9 mouse cellular contexts compared by ENCODE assay signal in the genomic region with DNA sequence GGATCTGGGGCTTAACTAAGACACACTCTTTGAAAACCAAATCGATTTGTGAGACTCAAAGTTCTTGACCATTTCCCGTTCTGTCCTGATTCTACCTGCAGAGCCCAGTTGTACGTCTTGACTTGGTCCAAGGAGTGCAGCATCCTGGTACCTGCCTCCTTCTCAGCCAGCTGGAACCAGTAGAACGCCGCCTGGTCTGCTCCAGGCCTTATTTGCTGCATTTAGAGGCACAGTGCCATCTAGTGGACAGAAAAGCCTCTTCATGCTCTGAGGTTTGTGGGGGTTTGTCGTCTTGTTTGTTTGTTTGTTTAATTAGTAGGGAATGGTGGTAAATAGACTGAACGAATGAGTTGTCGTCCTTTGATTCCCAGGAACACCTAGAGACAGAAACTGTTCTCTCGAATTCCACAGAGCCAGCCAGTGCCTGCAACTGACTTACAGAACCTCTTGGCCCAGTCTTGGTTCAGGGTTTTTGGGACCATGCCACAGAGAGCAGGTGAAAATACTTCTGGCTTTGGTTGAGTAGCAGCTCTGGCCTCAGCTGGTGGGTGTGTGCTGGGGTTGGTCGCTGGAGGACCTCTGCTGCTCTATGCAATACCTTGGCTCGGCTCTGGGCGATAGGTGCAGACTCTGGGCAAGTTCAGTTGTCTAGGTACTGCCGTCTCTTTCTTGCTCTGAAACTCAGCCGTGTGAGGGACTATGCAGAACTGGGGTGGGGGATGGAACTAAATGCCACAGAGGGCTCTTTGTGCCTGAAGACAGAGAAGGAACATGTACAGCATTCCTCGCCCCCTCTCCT. TPM values are rescaled to one million over a fixed set of nuclear protein-coding genes. Genes with fewer than 3 reads are reported as not detected.
DNase-seq lines count a peak whose midpoint lies in the region; ATAC-seq and TF ChIP-seq lines count a peak whose summit lies in the region.
"Had no signal": no experiment of that assay in that cellular context is flagged by ENCODE, and none has a peak within 500 bp of the region (broad histone marks: within the 10 kb centered on the region; RNA-seq: fewer than 3 reads in every experiment).

No protein-coding gene starts in this region.

- no peaks in the 10 kb centered on the region for H3K4me1 ChIP-seq in heart, embryonic 12.5 days (replicated peaks)
- no peaks in the 10 kb centered on the region for H3K4me1 ChIP-seq in stomach, postnatal 0 days (replicated peaks; ENCODE audit: control insufficient read depth, insufficient read depth)
- H3K4me1 ChIP-seq: liver, embryonic 13.5 days had no signal

- no peak overlapping the region for H3K27ac ChIP-seq in heart, embryonic 12.5 days (ENCODE audit: poor library complexity, severe bottlenecking)
- no peak overlapping the region for H3K27ac ChIP-seq in stomach, postnatal 0 days (replicated peaks)
- H3K27ac ChIP-seq: liver, embryonic 13.5 days had no signal

- H3K9ac ChIP-seq in heart, embryonic 12.5 days: no peak overlapping the region
- H3K9ac ChIP-seq in stomach, postnatal 0 days (ENCODE audit: low read length): no peak overlapping the region
- H3K9ac ChIP-seq: liver, embryonic 13.5 days had no signal

- TF ChIP-seq CTCF in stomach, postnatal 0 days (IDR thresholded peaks at IDR 0.05; ENCODE audit: low read depth): peak; percentile 95

- H3K36me3 ChIP-seq in heart, embryonic 12.5 days: no peaks in the 10 kb centered on the region
- H3K36me3 ChIP-seq in stomach, postnatal 0 days (ENCODE audit: control insufficient read depth, insufficient read depth, low read length): no peaks in the 10 kb centered on the region
- H3K36me3 ChIP-seq: liver, embryonic 13.5 days had no signal

- intact Hi-C loops in heart, postnatal 10 days (cut with DNase I): loop anchor here (1.0 to 5.0 kb wide), 2 partner anchors 138 to 253 kb away; no protein-coding TSS in a partner anchor

- H3K4me2 ChIP-seq in heart, embryonic 12.5 days: no peak overlapping the region
- no peak overlapping the region for H3K4me2 ChIP-seq in stomach, postnatal 0 days (replicated peaks; ENCODE audit: low read depth)
- H3K4me2 ChIP-seq: liver, embryonic 13.5 days had no signal

- H3K4me3 ChIP-seq in heart, embryonic 12.5 days: no peak overlapping the region
- no peak overlapping the region for H3K4me3 ChIP-seq in stomach, postnatal 0 days (ENCODE audit: low read depth, low read length)
- H3K4me3 ChIP-seq: liver, embryonic 13.5 days had no signal

- H3K9me3 ChIP-seq in heart, embryonic 12.5 days (replicated peaks): no peaks in the 10 kb centered on the region; the same call in 1 of the 2 replicates
- H3K9me3 ChIP-seq in stomach, postnatal 0 days (ENCODE audit: control insufficient read depth, low read length): no peaks in the 10 kb centered on the region
- H3K9me3 ChIP-seq: liver, embryonic 13.5 days had no signal

- peak; percentile 53 to 73 for DNase-seq in heart, postnatal 10 days
- peak; percentile 96 for DNase-seq in ES-CJ7 (ENCODE audit: low read depth, low spot score)
- peak; percentile 66 for DNase-seq in cerebellum, adult 8-10 months
- DNase-seq in gastrocnemius, postnatal 10 days: peak; percentile 46
- DNase-seq in kidney, postnatal 36 days: peak; percentile 81 to 82
- peak; percentile 54 for DNase-seq in stomach, postnatal 0 days (ENCODE audit: low spot score)
- DNase-seq: liver, embryonic 13.5 days had no signal

- TF ChIP-seq EP300 in stomach, postnatal 0 days (optimal IDR thresholded peaks at IDR 0.05): no peak

- 24% methylated on average over 15 of the region's 15 CpGs for WGBS in heart, embryonic 12.5 days
- WGBS in stomach, postnatal 0 days: 22% methylated on average over 15 of the region's 15 CpGs

- ATAC-seq in heart, embryonic 12.5 days (ENCODE audit: insufficient number of reproducible peaks, low FRiP score): no peak
- ATAC-seq in megakaryocyte-erythroid progenitor cell, adult 5-6 weeks (replicated peaks; ENCODE audit: low FRiP score, low TSS enrichment, poor library complexity, severe bottlenecking): peak; percentile 71
- ATAC-seq in stomach, postnatal 0 days (ENCODE audit: low FRiP score, low TSS enrichment): peak; percentile 53; the same call in 1 of the 2 replicates

- peaks cover 35% of the 10 kb centered on the region for H3K27me3 ChIP-seq in heart, embryonic 12.5 days (replicated peaks)
- H3K27me3 ChIP-seq in stomach, postnatal 0 days (ENCODE audit: control insufficient read depth, insufficient read depth, low read length): no peaks in the 10 kb centered on the region

RNA-seq across cellular contexts. Expression of a gene that starts 24.2 kb away (rescaled TPM):
- not detected for total RNA-seq in heart, postnatal 10 days (2021)
- 0.15 and 0.41 TPM in 2 replicates for polyA plus RNA-seq in heart, embryonic 12.5 days (2016; fragmentation: Nextera tagmentation; extraction: Ambion mirVana)
- under 1 TPM in 1 of 2 experiments, not detected in 1; 0.16 TPM for total RNA-seq in gastrocnemius, postnatal 10 days (2021)
- total RNA-seq in megakaryocyte-erythroid progenitor cell, adult 5-6 weeks (2014; fragmentation: Nextera tagmentation): not detected in 2 replicates
- total RNA-seq in megakaryocyte-erythroid progenitor cell, adult 5-6 weeks (2017): not detected in 2 replicates
- 0.30 and 0.31 TPM in 2 replicates for polyA plus RNA-seq in stomach, postnatal 0 days (2015; fragmentation: Nextera tagmentation; extraction: Ambion mirVana)
- polyA plus RNA-seq: liver, embryonic 13.5 days had no signal

RNA-seq across cellular contexts. Expression of a gene that starts 36.6 kb away (rescaled TPM):
- 1 to 10 TPM; 1.7 to 2.8 TPM for total RNA-seq in heart, postnatal 10 days (2021)
- polyA plus RNA-seq in heart, embryonic 12.5 days (2016; fragmentation: Nextera tagmentation; extraction: Ambion mirVana): 0.95 and 1.3 TPM in 2 replicates
- total RNA-seq in gastrocnemius, postnatal 10 days (2021): under 1 TPM; 0.20 to 0.28 TPM
- not detected in 2 replicates for total RNA-seq in megakaryocyte-erythroid progenitor cell, adult 5-6 weeks (2014; fragmentation: Nextera tagmentation)
- total RNA-seq in megakaryocyte-erythroid progenitor cell, adult 5-6 weeks (2017): not detected in 2 replicates
- 0.64 and 0.81 TPM in 2 replicates for polyA plus RNA-seq in stomach, postnatal 0 days (2015; fragmentation: Nextera tagmentation; extraction: Ambion mirVana)

RNA-seq across cellular contexts. Expression of a gene that starts 57.0 kb away (rescaled TPM):
- total RNA-seq in heart, postnatal 10 days (2021): under 1 TPM; 0.10 to 0.12 TPM
- not detected in 2 replicates for polyA plus RNA-seq in heart, embryonic 12.5 days (2016; fragmentation: Nextera tagmentation; extraction: Ambion mirVana)
- not detected for total RNA-seq in gastrocnemius, postnatal 10 days (2021)
- total RNA-seq in megakaryocyte-erythroid progenitor cell, adult 5-6 weeks (2014; fragmentation: Nextera tagmentation): not detected in 2 replicates
- not detected in 2 replicates for total RNA-seq in megakaryocyte-erythroid progenitor cell, adult 5-6 weeks (2017)
- polyA plus RNA-seq in stomach, postnatal 0 days (2015; fragmentation: Nextera tagmentation; extraction: Ambion mirVana): 8.2 and 8.7 TPM in 2 replicates
- polyA plus RNA-seq: liver, embryonic 13.5 days had no signal

Comparison
In these comparisons a context has a peak if more than half of its experiments do, and no peak if none do; other contexts are left out.
1. DNase-seq: peak in every context shown above with its lines; median percentile 96 in ES-CJ7; 82 in kidney, postnatal 36 days; 66 in cerebellum, adult 8-10 months; 63 in heart, postnatal 10 days; 54 in stomach, postnatal 0 days; 46 in gastrocnemius, postnatal 10 days.